Mouse (Mus musculus): Measurements from ENCODE around the gene Hist1h3d. TPM values are rescaled to one million over a fixed set of nuclear protein-coding genes. Genes with fewer than 3 reads are reported as not detected.
"Not testable (repeated sequence)": the region's sequence is repeated elsewhere in the genome, so short reads cannot be mapped to it uniquely, and the experiment has no call there.

Gene Hist1h3d
- total RNA-seq, 4 experiments from 2014 or later = 8.9 to 11.8 (median 10.0) TPM

DNA sequence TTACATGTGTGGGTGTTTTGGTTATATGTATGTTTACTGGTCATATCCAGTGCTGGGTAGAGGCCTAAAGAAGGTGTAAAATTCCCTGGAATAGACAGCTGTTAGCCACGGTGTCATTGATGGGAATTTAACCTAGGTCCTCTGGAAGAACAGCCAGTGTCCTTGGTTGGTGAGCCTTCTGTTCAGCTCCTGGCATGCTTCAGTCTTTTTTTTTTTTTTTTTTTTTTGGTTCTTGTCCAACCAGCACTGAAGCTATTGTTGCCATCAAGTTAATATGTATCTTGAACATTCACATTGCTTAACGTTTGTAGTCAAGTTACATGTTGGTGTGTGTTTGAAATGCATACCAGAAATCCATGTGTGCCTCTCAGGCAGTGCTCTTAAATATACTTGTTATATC, 11.1 kb upstream of the Hist1h3d start:
- no peak for DNase-seq (ENCODE audit: low spot score in 2 of 2)

DNA sequence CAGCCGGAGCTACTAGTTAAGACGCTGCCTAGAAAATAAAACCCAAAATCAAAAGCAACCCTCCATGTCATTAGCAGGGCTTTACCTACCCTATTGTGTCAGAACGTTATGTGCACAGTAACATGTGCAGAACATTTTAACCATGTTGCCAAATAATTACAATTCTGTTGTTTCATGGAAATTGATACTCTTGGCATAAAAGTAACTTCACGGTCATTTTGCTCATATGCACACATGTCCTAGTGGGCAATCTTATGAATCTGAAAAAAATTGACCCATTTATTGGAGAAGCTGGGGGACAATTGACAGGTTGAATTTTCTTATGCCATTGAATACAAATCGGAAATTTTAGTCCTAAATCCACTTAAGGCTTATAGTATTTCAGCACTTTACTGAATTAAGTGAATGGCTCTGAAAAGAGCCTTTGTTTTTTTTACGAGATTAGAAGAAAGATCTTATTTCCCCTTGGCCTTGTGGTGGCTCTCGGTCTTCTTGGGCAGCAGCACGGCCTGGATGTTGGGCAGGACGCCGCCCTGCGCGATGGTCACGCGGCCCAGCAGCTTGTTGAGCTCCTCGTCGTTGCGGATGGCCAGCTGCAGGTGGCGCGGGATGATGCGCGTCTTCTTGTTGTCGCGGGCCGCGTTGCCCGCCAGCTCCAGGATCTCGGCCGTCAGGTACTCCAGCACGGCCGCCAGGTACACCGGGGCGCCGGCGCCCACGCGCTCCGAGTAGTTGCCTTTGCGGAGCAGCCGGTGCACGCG, 5.1 kb upstream of the Hist1h3d start:
- not testable (repeated sequence) for DNase-seq (ENCODE audit: low spot score in 2 of 2)

- peak; percentile 68 to 74 for DNase-seq (ENCODE audit: low spot score in 2 of 2)
Measured at GRCm38 (mm10) chr13:23571022-23571503, 4.5 kb upstream of the Hist1h3d start, which contains the start of the genes Hist1h2ae and Hist1h2bg. Gene Hist1h2ae, minus strand, starts transcription at chr13:23571220. Gene Hist1h2bg, plus strand, starts transcription at chr13:23571396.

- DNase-seq (ENCODE audit: low spot score in 2 of 2) = not testable (repeated sequence)
Measured at GRCm38 (mm10) chr13:23571504-23572217, 3.9 kb upstream of the Hist1h3d start.

- no peak for DNase-seq (ENCODE audit: low spot score in 2 of 2)
Measured at GRCm38 (mm10) chr13:23572218-23573033, 3.1 kb upstream of the Hist1h3d start.

DNA sequence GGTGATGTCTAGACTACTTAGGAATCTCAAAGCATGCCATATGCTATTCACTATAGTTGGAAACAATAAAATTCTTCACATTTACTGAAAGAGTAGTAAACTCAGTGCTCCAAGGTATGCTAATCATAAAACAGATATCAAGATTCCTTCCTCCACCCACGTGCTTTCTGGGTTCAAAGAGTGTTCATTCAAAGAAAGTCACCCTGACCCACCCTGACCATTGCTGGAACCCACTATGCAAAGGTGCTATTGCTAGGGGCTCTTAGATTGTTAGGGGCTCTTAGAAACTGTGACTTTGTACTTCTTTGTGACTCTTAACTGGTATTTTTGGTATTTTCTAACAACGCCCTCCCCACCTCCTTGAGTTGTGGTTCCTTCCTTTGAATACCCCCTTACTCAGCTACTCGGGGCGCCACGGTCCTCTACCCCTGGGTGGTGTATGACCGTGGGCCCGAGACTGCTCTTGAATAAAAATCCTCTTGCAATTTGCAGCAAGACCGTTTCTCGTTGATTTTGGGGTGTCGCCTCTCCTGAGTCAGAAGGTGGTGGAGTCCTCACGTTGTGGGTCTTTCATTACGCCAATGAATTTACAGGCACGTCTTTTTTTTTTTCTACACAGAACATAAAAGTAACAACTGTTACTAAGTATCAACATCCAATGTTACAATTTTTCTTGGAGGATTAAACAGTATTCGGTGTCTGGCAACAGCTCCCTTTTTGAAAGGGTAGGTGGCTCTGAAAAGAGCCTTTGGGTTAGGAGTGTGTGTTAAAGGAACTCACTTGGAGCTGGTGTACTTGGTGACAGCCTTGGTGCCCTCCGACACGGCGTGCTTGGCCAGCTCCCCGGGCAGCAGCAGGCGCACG, 2.3 kb upstream of the Hist1h3d start:
- not testable (repeated sequence) for DNase-seq (ENCODE audit: low spot score in 2 of 2)

DNA sequence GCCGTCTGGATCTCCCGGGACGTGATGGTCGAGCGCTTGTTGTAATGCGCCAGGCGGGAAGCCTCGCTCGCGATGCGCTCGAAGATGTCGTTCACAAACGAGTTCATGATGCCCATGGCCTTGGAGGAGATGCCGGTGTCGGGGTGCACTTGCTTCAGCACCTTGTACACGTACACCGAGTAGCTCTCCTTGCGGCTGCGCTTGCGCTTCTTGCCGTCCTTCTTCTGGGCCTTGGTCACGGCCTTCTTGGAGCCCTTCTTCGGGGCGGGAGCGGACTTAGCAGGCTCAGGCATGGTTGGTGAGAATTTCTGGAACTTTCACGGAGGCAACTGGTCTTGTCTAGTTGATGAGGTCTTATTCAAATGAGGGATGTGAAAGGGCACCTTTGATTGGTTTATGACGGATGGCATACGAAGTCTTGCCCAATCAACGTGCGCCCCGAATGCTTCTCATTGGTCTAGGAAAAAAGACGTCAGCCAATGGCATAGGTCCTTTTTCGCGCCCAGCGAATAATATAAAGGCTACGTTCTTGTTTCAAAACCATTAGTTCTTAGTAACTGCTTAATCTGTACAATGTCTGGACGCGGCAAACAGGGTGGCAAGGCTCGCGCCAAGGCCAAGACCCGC, 1.6 kb upstream of the Hist1h3d start, which contains the start of the genes Hist1h2bf and Hist1h2ad:
TSS of gene Hist1h2bf (minus strand) at position 299 of the 627 bp plus-strand sequence.
TSS of gene Hist1h2ad (plus strand) at position 484 of the 627 bp plus-strand sequence.
- peak; percentile 74 to 96 for DNase-seq (ENCODE audit: low spot score in 2 of 2)

DNA sequence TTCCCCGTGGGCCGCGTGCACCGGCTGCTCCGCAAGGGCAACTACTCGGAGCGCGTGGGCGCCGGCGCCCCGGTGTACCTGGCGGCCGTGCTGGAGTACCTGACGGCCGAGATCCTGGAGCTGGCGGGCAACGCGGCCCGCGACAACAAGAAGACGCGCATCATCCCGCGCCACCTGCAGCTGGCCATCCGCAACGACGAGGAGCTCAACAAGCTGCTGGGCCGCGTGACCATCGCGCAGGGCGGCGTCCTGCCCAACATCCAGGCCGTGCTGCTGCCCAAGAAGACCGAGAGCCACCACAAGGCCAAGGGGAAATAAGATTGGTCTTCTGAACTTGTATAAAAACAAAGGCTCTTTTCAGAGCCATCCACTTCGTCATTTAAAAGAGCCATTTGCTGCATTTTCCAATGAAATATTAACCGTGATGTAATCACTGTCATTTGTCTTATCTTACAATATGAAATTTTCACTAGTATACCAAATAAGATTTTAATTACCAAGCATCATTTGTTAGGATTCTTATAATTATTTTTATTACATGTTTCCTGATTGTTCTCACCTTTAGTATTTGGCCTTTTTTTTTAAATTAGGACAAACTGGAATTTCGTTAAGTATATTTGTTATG, 905 bp upstream of the Hist1h3d start:
- not testable (repeated sequence) for DNase-seq (ENCODE audit: low spot score in 2 of 2)

DNA sequence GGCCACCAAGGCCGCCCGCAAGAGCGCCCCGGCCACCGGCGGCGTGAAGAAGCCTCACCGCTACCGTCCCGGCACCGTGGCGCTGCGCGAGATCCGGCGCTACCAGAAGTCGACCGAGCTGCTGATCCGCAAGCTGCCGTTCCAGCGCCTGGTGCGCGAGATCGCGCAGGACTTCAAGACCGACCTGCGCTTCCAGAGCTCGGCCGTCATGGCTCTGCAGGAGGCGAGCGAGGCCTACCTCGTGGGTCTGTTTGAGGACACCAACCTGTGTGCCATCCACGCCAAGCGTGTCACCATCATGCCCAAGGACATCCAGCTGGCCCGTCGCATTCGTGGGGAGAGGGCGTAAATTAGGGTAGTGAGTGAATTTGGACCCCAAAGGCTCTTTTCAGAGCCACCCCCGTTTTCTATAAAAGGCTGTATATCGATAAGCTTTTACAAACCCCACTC, 326 bp downstream of the Hist1h3d start:
- not testable (repeated sequence) for DNase-seq (ENCODE audit: low spot score in 2 of 2)

DNA sequence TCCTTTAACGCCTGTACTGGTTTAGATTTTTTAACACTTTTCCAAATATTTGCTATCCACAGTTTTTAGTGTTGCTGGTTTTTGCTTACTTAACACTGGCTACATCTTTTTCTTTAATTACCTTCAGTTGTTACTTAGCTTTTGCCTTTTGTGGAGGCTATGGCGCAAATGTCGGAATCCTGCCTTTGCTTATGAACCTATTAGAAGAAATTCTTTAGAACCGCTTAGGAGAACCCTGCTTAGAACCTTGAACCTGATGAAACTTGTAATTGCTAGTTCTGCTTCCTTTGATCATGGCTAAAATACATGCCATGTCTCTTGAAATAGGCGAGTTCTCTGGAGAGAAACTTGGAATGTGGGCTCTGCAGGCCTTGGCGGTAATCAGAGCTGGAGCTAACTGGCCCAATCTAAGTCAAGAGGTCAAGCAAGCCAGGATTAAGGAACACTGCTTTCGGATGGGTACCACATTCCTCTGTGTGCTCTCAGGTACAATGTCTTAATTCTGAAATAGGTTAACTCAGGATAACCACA, 853 bp downstream of the Hist1h3d start:
- no peak for DNase-seq (ENCODE audit: low spot score in 2 of 2)

- no peak for DNase-seq (ENCODE audit: low spot score in 2 of 2)
Measured at GRCm38 (mm10) chr13:23576906-23577639, 1.5 kb downstream of the Hist1h3d start.

- no peak for DNase-seq (ENCODE audit: low spot score in 2 of 2)
Measured at GRCm38 (mm10) chr13:23577835-23578234, 2.3 kb downstream of the Hist1h3d start.

GRCm38 (mm10) chr13:23581408-23582218, 6.0 kb downstream of the Hist1h3d start, which contains the start of gene Hist1h4d:
Gene Hist1h4d, plus strand, starts transcription at chr13:23581598.
- peak; percentile 96 to 99 for DNase-seq (ENCODE audit: low spot score in 2 of 2)

DNA sequence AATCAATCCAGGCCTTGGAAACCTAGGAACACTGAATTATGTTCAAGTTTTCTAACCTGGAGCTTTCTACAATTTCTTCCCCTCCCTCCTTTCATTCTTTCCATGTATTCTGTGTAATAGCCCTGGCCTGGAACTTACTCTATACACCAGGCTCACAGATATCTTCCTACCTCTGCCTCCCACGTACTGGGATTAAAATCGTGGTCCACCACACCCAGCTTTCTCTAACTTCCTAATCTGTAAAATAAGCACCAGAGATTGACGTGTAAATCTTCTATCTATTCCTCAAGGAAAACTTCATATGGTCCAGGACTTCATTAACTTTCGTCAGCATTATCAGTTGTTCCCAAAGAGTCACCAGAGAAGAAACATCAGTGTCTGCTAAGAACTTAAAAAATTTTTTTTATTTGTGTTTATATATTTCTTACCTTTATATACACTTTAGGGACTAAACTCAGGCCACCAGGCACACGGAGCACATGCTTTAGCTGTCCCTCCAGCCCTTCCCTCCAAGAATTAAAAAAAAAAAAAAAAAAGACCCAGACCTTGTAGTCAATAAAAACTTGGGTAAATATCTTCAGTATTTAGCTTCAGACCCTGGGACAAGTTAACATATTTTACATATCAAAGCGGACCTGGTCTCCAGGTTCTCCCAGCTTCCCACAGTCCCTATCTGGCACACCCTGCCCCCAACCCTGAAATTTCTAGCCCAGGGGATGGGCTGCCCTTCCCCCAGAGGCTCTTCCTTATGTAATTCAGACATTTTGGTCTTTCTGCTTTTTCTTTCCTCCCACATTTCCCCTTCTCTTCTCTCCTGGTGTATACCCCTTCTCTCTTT, 6.9 kb downstream of the Hist1h3d start:
- DNase-seq (ENCODE audit: low spot score in 2 of 2) = no peak

DNA sequence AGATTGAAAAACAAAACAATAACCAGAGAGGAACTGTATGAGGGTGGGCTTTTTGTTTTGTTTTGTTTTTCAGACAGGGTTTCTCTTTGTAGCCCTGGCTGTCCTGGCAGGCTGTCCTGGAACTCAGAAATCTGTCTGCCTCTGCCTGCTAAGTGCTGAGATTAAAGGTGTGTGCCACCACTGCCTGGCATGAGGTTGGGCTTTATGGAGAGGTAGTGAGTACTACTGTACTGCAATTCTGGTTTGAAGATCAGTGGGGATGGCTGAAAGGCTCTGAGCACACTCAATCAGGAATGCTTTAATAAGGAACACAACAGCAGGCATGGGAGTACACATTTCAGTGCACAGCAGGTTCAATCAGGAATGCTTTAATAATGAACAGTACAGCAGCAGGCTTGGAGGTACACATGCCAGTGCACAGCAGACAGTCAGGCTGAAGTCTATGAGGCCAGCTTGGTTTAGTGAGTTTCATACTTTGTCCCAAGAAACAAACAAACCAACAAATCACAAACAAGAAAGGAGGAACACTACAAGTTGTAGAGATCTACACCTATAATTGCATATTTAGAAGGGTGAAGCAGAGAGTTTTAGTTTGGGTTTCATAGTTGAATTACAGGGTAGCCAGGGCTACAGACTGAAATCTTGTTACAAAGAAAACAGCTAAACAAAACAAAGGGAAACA, 8.0 kb downstream of the Hist1h3d start:
- no peak for DNase-seq (ENCODE audit: low spot score in 2 of 2)

DNA sequence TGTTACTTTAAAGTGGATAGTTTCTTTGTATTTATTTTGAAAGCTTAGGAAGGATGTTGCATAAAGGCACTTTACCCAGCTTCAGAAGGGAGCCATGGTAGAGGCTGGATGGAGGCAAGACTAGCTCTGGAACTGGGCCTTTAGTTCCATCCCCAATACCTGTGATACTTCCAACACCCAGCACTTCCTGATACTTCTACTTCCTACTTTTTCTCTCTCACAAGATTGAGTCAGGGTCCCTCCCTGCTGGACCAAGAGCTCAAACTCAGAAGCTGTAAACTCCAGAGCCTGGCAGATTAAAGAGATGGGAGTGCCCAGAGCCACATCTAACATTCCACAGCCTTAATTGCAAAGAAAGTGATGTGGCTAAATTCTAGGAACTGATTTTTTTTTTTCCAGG, 8.8 kb downstream of the Hist1h3d start:
- DNase-seq (ENCODE audit: low spot score in 2 of 2) = no peak
